Mouse (Mus musculus): Measurements from ENCODE around the gene Krt36. TPM values are rescaled to one million over a fixed set of nuclear protein-coding genes. Genes with fewer than 3 reads are reported as not detected.

Gene Krt36
- total RNA-seq (2021), result not detected
- long read RNA-seq, experiment 1, result 0 reads
- long read RNA-seq, experiment 2, result 0 reads

GRCm38 (mm10) chr11:100105576-100106122 is at the start of gene Krt36:
Krt36 (minus strand) TSS chr11:100105626.
- no peak within 1 kb of the TSS for H3K4me3 ChIP-seq
- H3K27ac ChIP-seq, result no peak within 1 kb of the TSS
- no peak for DNase-seq
- intact Hi-C loops (cut with DNase I), result no loop called here
- TF ChIP-seq CTCF (IDR thresholded peaks at IDR 0.05), result no peak

DNA sequence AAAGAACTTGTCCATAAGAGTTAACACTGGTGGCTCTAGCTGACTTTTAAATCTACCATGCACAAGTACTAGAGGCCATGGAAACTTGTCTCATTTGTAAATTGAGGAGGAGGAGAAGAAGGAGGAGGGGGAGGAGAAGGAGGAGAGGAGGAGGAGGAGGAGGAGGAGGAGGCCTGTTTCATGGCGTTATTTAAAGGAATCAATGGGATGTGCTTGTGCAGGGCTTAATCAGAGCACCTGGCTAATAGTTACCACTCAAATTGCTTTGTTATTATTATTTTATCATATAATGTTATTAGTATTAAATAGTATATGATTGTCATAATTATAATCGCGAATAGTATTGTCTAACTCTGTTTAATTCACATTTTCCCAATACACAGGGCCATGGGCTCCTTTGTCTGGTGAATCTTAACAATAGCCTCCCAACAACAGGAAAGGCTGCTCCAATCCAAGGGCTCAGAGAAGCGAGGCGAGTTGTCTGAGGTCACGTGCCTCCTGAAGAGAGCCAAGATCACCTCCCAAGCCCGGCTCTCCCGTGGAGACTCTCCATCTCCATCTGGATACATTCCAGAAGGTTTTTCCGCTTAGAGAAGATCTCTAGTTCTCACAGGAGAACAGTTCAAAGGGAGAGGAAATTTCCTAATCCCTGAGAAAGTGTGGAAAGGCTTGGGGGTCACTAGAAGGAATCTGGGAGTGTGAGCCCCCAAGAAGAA is 43.3 kb upstream of the Krt36 start, which contains the start of gene Krt19:
Gene Krt19, minus strand, starts transcription at position 51 of the 716 bp plus-strand sequence.
- Histone ChIP-seq H3K27ac (no peak within 1 kb of the TSS), H3K4me3 (no peak within 1 kb of the TSS)
- DNase-seq, result no peak
- no peak for TF ChIP-seq CTCF (IDR thresholded peaks at IDR 0.05)
- intact Hi-C loops (cut with DNase I), result no loop called here

GRCm38 (mm10) chr11:100147566-100148353 is 42.3 kb upstream of the Krt36 start:
- Histone ChIP-seq H3K4me3 (no peak overlapping the region), H3K27ac (no peak overlapping the region)
- TF ChIP-seq CTCF (IDR thresholded peaks at IDR 0.05), result no peak
- no peak for DNase-seq
- intact Hi-C loops (cut with DNase I), result no loop called here

DNA sequence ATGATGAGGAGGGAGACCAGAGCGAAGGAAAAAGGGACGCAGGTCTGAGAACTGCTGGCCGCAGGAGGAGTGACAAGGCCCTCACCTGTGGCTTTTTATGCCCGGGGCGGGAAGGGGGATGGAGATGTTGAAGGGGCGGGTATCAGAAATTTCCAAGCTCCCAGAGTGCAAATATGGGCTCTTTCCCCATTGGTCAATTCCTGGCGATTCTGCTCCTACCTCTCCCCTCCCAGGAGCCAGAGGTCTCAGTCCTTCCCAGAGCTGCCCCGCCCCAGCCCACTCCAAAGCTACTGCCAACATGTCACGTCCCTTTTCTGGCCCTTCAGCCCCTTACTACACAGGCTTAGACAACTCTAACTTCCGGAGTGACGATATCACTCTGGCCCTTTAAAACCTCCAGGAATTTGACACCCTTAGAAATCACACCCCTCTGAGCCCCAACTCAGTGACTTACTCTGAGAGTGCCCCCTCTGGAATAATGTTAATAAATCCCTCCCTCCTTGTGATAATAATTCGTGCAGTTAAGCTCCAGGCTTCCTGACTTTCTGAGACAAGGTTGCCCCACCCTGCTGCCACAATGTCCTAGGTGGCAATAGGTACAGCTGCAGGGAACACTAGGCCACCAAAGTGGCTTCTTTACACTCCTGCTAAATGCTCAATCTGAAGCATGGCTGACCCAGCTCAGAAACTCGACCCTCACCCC is 40.6 kb upstream of the Krt36 start:
- Histone ChIP-seq H3K27ac (no peak overlapping the region), H3K4me3 (no peak overlapping the region)
- intact Hi-C loops (cut with DNase I), result no loop called here
- no peak for TF ChIP-seq CTCF (IDR thresholded peaks at IDR 0.05)
- DNase-seq, result no peak

DNA sequence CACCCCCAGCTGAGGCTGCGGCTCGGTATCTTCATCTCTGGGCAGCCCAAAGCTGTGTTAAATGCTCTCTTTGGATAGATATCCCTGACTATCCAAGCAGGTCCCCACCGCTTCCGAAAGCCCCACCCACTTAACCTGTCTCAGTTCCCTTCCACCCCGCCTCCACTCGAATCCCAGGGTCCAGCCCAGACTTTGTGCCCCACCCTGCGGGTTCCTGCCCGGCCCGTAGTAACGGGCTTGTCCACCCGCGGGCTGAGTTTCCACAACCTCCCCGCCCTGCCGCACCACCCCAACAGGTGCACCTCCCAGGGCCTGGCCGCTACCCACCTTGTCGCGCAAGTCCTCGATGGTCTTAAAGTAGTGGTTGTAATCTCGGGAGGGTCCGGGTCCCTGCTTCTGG is 39.7 kb upstream of the Krt36 start:
- intact Hi-C loops (cut with DNase I), result no loop called here

GRCm38 (mm10) chr11:100140966-100141365 is 35.5 kb upstream of the Krt36 start:
- TF ChIP-seq CTCF (IDR thresholded peaks at IDR 0.05), result no peak; the same call in 1 of the 2 replicates
- intact Hi-C loops (cut with DNase I), result no loop called here
- DNase-seq, result peak; percentile 74

More for the DNA sequence above, 39.7 kb upstream of the Krt36 start:
- Histone ChIP-seq H3K4me3 (peak overlapping the region; percentile 41), H3K27ac (no peak overlapping the region)
- DNase-seq, result no peak
- no peak for TF ChIP-seq CTCF (IDR thresholded peaks at IDR 0.05)

GRCm38 (mm10) chr11:100139391-100139790 is 34.0 kb upstream of the Krt36 start:
- TF ChIP-seq CTCF (IDR thresholded peaks at IDR 0.05), result no peak
- Histone ChIP-seq H3K4me3 (no peak overlapping the region), H3K27ac (no peak overlapping the region)
- no peak for DNase-seq
- intact Hi-C loops (cut with DNase I), result no loop called here

More at GRCm38 (mm10) chr11:100140966-100141365, 35.5 kb upstream of the Krt36 start:
- no peak overlapping the region for H3K4me3 ChIP-seq
- no peak overlapping the region for H3K27ac ChIP-seq

- no peak for TF ChIP-seq CTCF (IDR thresholded peaks at IDR 0.05)
- intact Hi-C loops (cut with DNase I), result no loop called here
- no peak for DNase-seq
- H3K27ac ChIP-seq, result no peak overlapping the region
- H3K4me3 ChIP-seq, result no peak overlapping the region
These were observed 33.4 kb upstream of the Krt36 start for GRCm38 (mm10) chr11:100138809-100139208.

GRCm38 (mm10) chr11:100137693-100138092 is 32.3 kb upstream of the Krt36 start:
- TF ChIP-seq CTCF (IDR thresholded peaks at IDR 0.05), result no peak
- DNase-seq, result no peak
- intact Hi-C loops (cut with DNase I), result no loop called here
- Histone ChIP-seq H3K4me3 (no peak overlapping the region), H3K27ac (no peak overlapping the region)

GRCm38 (mm10) chr11:100136559-100136958 is 31.1 kb upstream of the Krt36 start:
- Histone ChIP-seq H3K27ac (no peak overlapping the region), H3K4me3 (no peak overlapping the region)
- no peak for TF ChIP-seq CTCF (IDR thresholded peaks at IDR 0.05)
- intact Hi-C loops (cut with DNase I), result no loop called here
- no peak for DNase-seq

GRCm38 (mm10) chr11:100135731-100136130 is 30.3 kb upstream of the Krt36 start, which contains the start of gene Krt15:
Krt15 (minus strand) TSS chr11:100135928.
- TF ChIP-seq CTCF (IDR thresholded peaks at IDR 0.05), result no peak
- intact Hi-C loops (cut with DNase I), result no loop called here
- DNase-seq, result no peak
- H3K4me3 ChIP-seq, result no peak within 1 kb of the TSS
- H3K27ac ChIP-seq, result no peak within 1 kb of the TSS

- no peak overlapping the region for H3K4me3 ChIP-seq
- no peak for TF ChIP-seq CTCF (IDR thresholded peaks at IDR 0.05)
- H3K27ac ChIP-seq, result no peak overlapping the region
- DNase-seq, result no peak
- intact Hi-C loops (cut with DNase I), result no loop called here
These were observed 19.5 kb upstream of the Krt36 start for GRCm38 (mm10) chr11:100124901-100125300.
